Mouse (Mus musculus) erythroblast, embryonic 14.5 days (primary cell): ENCODE results near the gene Cldn34b2. TPM values are rescaled to one million over a fixed set of nuclear protein-coding genes. Genes with fewer than 3 reads are reported as not detected.
"Not testable (repeated sequence)": the region's sequence is repeated elsewhere in the genome, so short reads cannot be mapped to it uniquely, and the experiment has no call there.

Experiments
- H3K27me3 ChIP-seq: 2 replicates; pipeline ENCODE4 v1.6.1; 2012; ENCODE audit warnings: inconsistent platforms; ENCODE audit not compliant: control insufficient read depth
- H3K36me3 ChIP-seq: 2 replicates; pipeline ENCODE4 v1.6.1; 2012; ENCODE audit warnings: mild to moderate bottlenecking, inconsistent platforms; ENCODE audit not compliant: control insufficient read depth
- H3K4me1 ChIP-seq: 2 replicates; pipeline ENCODE4 v1.6.1; 2012; ENCODE audit warnings: inconsistent platforms; ENCODE audit not compliant: control insufficient read depth
- H3K4me3 ChIP-seq: replicated peaks from 2 replicates; pipeline ENCODE3; 2012; ENCODE audit warnings: moderate library complexity, mild to moderate bottlenecking, inconsistent platforms
- H3K9me3 ChIP-seq: 2 replicates; pipeline ENCODE4 v1.6.1; 2012; ENCODE audit warnings: low read length, inconsistent platforms, mixed read lengths; ENCODE audit not compliant: control insufficient read depth
- GATA1 ChIP-seq: IDR thresholded peaks from 2 replicates; pipeline ENCODE4 v1.6.1; 2012; ENCODE audit warnings: low read length, inconsistent platforms, mixed read lengths
- TAL1 ChIP-seq: IDR thresholded peaks from 3 replicates; pipeline ENCODE4 v1.6.1; 2012; ENCODE audit warnings: low read length, inconsistent platforms, mixed read lengths
- polyA plus RNA-seq: library from polyadenylated mRNA; stranded (reverse); fragments of >175 nt; gene quantifications from 2 replicates; pipeline ENCODE4 v1.2.3, GENCODE M21; 2012

Cldn34b2 gene
- polyA plus RNA-seq, result not detected in 2 replicates

- not testable (repeated sequence) for H3K9me3 ChIP-seq, H3K4me1 ChIP-seq, H3K36me3 ChIP-seq, H3K27me3 ChIP-seq, H3K4me3 ChIP-seq
These were observed at the start of gene Cldn34b2 for GRCm38 (mm10) chrX:155128312-155128711. Gene Cldn34b2 (minus strand): TSS chrX:155128412.

- H3K27me3 ChIP-seq, result no peaks in the 10 kb centered on the region
- H3K4me1 ChIP-seq, result no peaks in the 10 kb centered on the region
- H3K9me3 ChIP-seq, result no peaks in the 10 kb centered on the region
- TF ChIP-seq TAL1 (no peak), GATA1 (no peak)
- H3K36me3 ChIP-seq, result no peaks in the 10 kb centered on the region
- H3K4me3 ChIP-seq, result no peak overlapping the region
These were observed 49.4 kb upstream of the Cldn34b2 start for GRCm38 (mm10) chrX:155177640-155178039.

GRCm38 (mm10) chrX:155177230-155177629 lies 49.0 kb upstream of the Cldn34b2 start:
- TF ChIP-seq GATA1 (no peak), TAL1 (no peak)

GRCm38 (mm10) chrX:155175568-155175967 lies 47.4 kb upstream of the Cldn34b2 start:
- Histone ChIP-seq H3K4me1 (no peaks in the 10 kb centered on the region), H3K27me3 (no peaks in the 10 kb centered on the region), H3K9me3 (no peaks in the 10 kb centered on the region), H3K4me3 (no peak overlapping the region), H3K36me3 (no peaks in the 10 kb centered on the region)
- TF ChIP-seq GATA1, result no peak
- no peak for TF ChIP-seq TAL1

More at GRCm38 (mm10) chrX:155177230-155177629, 49.0 kb upstream of the Cldn34b2 start:
- Histone ChIP-seq H3K9me3 (no peaks in the 10 kb centered on the region), H3K4me3 (no peak overlapping the region), H3K36me3 (no peaks in the 10 kb centered on the region), H3K27me3 (no peaks in the 10 kb centered on the region), H3K4me1 (no peaks in the 10 kb centered on the region)

GRCm38 (mm10) chrX:155172310-155172709 lies 44.1 kb upstream of the Cldn34b2 start:
- Histone ChIP-seq H3K9me3 (no peaks in the 10 kb centered on the region), H3K4me3 (no peak overlapping the region), H3K36me3 (no peaks in the 10 kb centered on the region), H3K4me1 (no peaks in the 10 kb centered on the region), H3K27me3 (no peaks in the 10 kb centered on the region)
- no peak for TF ChIP-seq TAL1
- TF ChIP-seq GATA1, result no peak

- Histone ChIP-seq H3K4me1 (no peaks in the 10 kb centered on the region), H3K4me3 (no peak overlapping the region), H3K36me3 (no peaks in the 10 kb centered on the region), H3K27me3 (no peaks in the 10 kb centered on the region), H3K9me3 (no peaks in the 10 kb centered on the region)
- TF ChIP-seq TAL1, result no peak
- TF ChIP-seq GATA1, result no peak
These were observed 43.5 kb upstream of the Cldn34b2 start for GRCm38 (mm10) chrX:155171754-155172153.

GRCm38 (mm10) chrX:155169886-155170285 lies 41.7 kb upstream of the Cldn34b2 start:
- H3K4me1 ChIP-seq, result no peaks in the 10 kb centered on the region
- TF ChIP-seq TAL1 (no peak), GATA1 (no peak)

GRCm38 (mm10) chrX:155167667-155168066 lies 39.5 kb upstream of the Cldn34b2 start:
- H3K4me1 ChIP-seq, result no peaks in the 10 kb centered on the region
- H3K36me3 ChIP-seq, result no peaks in the 10 kb centered on the region
- H3K9me3 ChIP-seq, result no peaks in the 10 kb centered on the region
- H3K4me3 ChIP-seq, result no peak overlapping the region
- no peak for TF ChIP-seq GATA1
- no peak for TF ChIP-seq TAL1
- no peaks in the 10 kb centered on the region for H3K27me3 ChIP-seq

More at GRCm38 (mm10) chrX:155169886-155170285, 41.7 kb upstream of the Cldn34b2 start:
- no peak overlapping the region for H3K4me3 ChIP-seq
- H3K36me3 ChIP-seq, result no peaks in the 10 kb centered on the region
- no peaks in the 10 kb centered on the region for H3K27me3 ChIP-seq
- no peaks in the 10 kb centered on the region for H3K9me3 ChIP-seq

GRCm38 (mm10) chrX:155166313-155166712 lies 38.1 kb upstream of the Cldn34b2 start:
- no peak for TF ChIP-seq TAL1
- no peak for TF ChIP-seq GATA1
- Histone ChIP-seq H3K36me3 (no peaks in the 10 kb centered on the region), H3K9me3 (no peaks in the 10 kb centered on the region), H3K27me3 (no peaks in the 10 kb centered on the region), H3K4me3 (no peak overlapping the region), H3K4me1 (no peaks in the 10 kb centered on the region)

GRCm38 (mm10) chrX:155163553-155163952 lies 35.3 kb upstream of the Cldn34b2 start:
- H3K9me3 ChIP-seq, result no peaks in the 10 kb centered on the region
- no peak for TF ChIP-seq GATA1
- no peak for TF ChIP-seq TAL1
- no peaks in the 10 kb centered on the region for H3K36me3 ChIP-seq

More at GRCm38 (mm10) chrX:155163553-155163952, 35.3 kb upstream of the Cldn34b2 start:
- Histone ChIP-seq H3K4me1 (no peaks in the 10 kb centered on the region), H3K4me3 (no peak overlapping the region), H3K27me3 (no peaks in the 10 kb centered on the region)
